Mouse (Mus musculus): ENCODE measurements at regions not wholly inside any gene's neighbourhood (a gene's known extent, or its start where the extent isn't known, plus 50 kb on each side); places are given as distances from the start of the nearest gene placed in this dataset.

DNA sequence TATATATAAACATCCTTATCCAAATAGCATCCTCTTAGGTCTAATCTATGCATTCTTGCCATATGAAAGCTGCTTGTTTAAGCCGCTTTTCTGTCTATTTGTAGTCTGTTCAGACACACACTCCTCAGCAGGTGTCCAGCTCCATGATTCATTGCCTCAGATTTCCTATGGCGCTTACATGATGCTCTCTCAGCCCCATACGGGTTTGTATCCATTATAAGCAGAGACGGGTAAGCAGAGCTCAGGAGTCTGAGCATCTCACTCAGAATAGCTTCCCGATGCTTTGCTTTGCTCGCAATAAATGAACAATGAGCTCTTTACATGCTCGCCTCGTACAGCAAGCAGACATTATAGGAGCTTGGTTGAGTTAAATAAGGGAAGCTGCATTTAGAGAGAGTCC is 521.3 kb upstream of the Ptbp2 start:
- in situ Hi-C loops (cut with MboI; ENCODE audit: low pct_ligation_motif_present, low pct_unique_long_range_greater_than_20kb, low sequenced_read_pairs) (no loop called here), dilution Hi-C loops (cut with MboI; ENCODE audit: extremely low pct_ligation_motif_present, extremely low pct_unique_long_range_greater_than_20kb, low sequenced_read_pairs) (no loop called here)
- Histone ChIP-seq H3K36me3 (replicated peaks in 1 of 2; ENCODE audit: control insufficient read depth in 1 of 2, insufficient read depth in 1 of 2, low read length in 1 of 2) (no peaks in the 10 kb centered on the region), H3K9ac (ENCODE audit: insufficient read depth, low read depth) (no peak overlapping the region), H3K4me3 (replicated peaks in 1 of 3; ENCODE audit: low read depth in 2 of 3, low read length in 2 of 3, poor library complexity in 1 of 3) (no peak overlapping the region), H3K27ac (ENCODE audit: insufficient read depth, low read depth) (no peak overlapping the region), H3K79me2 (replicated peaks; ENCODE audit: control insufficient read depth, extremely low read depth, insufficient read depth, poor library complexity, severe bottlenecking) (no peaks in the 10 kb centered on the region), H3K9me3 (replicated peaks; ENCODE audit: low read length) (peaks cover 25% of the 10 kb centered on the region), H3K27me3 (replicated peaks) (no peaks in the 10 kb centered on the region), H3K4me2 (ENCODE audit: insufficient read depth, low read depth, poor library complexity, severe bottlenecking) (no peak overlapping the region), H3K4me1 (ENCODE audit: control insufficient read depth in 1 of 2, insufficient read depth in 2 of 2) (no peaks in the 10 kb centered on the region)
- TF ChIP-seq GABPA (IDR thresholded peaks at IDR 0.05; ENCODE audit: insufficient replicate concordance, low read depth, low read length) = no peak
- TF ChIP-seq CHD2 (IDR thresholded peaks at IDR 0.05; ENCODE audit: low read length) = no peak
- no peak for TF ChIP-seq KAT2A (IDR thresholded peaks at IDR 0.05; ENCODE audit: insufficient replicate concordance, low read length)
- DNase-seq (ENCODE audit: extremely low read depth) = no peak
